Mouse (Mus musculus) G1E-ER4 (cell line): ENCODE measurements around the gene Fars2. TPM values are rescaled to one million over a fixed set of nuclear protein-coding genes. Genes with fewer than 3 reads are reported as not detected.

Experiments used
- GATA1 ChIP-seq: IDR thresholded peaks from one replicate; pipeline ENCODE4 v1.8.0; 2012; ENCODE audit warnings: low read length, inconsistent platforms
- polyA plus RNA-seq: library from polyadenylated mRNA; stranded (reverse); fragments of >175 nt; gene quantifications from 2 replicates; pipeline ENCODE4 v1.2.3, GENCODE M21; 2012

Gene Fars2
- polyA plus RNA-seq, 1 experiment, result 60.7 TPM

GRCm38 (mm10) chr13:36129360-36130054 is 12.3 kb downstream of the Fars2 start:
- no peak for TF ChIP-seq GATA1

GRCm38 (mm10) chr13:36131401-36131800 is 14.2 kb downstream of the Fars2 start:
- no peak for TF ChIP-seq GATA1

- no peak for TF ChIP-seq GATA1
Observed at GRCm38 (mm10) chr13:36131992-36132649, 14.9 kb downstream of the Fars2 start.

GRCm38 (mm10) chr13:36139703-36140102 is 22.5 kb downstream of the Fars2 start:
- TF ChIP-seq GATA1, result no peak

- no peak for TF ChIP-seq GATA1
Observed at GRCm38 (mm10) chr13:36140247-36141016, 23.2 kb downstream of the Fars2 start.

GRCm38 (mm10) chr13:36145601-36146000 is 28.4 kb downstream of the Fars2 start:
- TF ChIP-seq GATA1, result no peak

GRCm38 (mm10) chr13:36149175-36149939 is 32.1 kb downstream of the Fars2 start:
- TF ChIP-seq GATA1, result no peak

GRCm38 (mm10) chr13:36150272-36150671 is 33.1 kb downstream of the Fars2 start:
- TF ChIP-seq GATA1, result no peak

- no peak for TF ChIP-seq GATA1
Observed at GRCm38 (mm10) chr13:36152728-36153498, 35.7 kb downstream of the Fars2 start.

GRCm38 (mm10) chr13:36156340-36156931 is 39.2 kb downstream of the Fars2 start:
- TF ChIP-seq GATA1, result no peak

- TF ChIP-seq GATA1, result no peak
Observed at GRCm38 (mm10) chr13:36163411-36163810, 46.2 kb downstream of the Fars2 start.

- TF ChIP-seq GATA1, result no peak
Observed at GRCm38 (mm10) chr13:36163898-36164297, 46.7 kb downstream of the Fars2 start.

- no peak for TF ChIP-seq GATA1
Observed at GRCm38 (mm10) chr13:36174101-36174500, 56.9 kb downstream of the Fars2 start.

- no peak for TF ChIP-seq GATA1
Observed at GRCm38 (mm10) chr13:36174772-36175171, 57.6 kb downstream of the Fars2 start.
